In the genomic region with DNA sequence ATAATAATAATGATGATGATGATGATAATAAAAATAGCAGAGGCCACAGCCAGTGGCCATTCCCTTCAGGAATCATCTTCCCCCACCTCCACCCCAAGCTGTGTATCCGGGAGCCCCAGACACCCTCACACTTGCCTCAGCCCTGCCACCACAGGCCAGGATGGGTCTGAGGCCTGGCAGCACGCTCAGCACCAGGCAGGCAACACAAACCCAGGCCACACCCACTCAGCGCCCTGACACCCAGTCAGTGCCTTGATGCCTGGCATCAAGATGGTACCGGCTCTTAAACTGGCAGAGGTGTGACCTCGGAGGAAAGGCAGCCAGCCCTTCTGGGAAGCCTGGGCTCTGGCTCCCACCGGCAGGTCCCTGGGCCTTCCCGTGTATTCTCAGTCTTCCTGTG, we compare ENCODE assay signal across 17 mouse cellular contexts.
DNase-seq lines count a peak whose midpoint lies in the region; ATAC-seq lines count a peak whose summit lies in the region.
"Had no signal": no experiment of that assay in that cellular context is flagged by ENCODE, and none has a peak within 500 bp of the region (broad histone marks: within the 10 kb centered on the region; RNA-seq: fewer than 3 reads in every experiment).

No protein-coding gene starts in this region.

- 77% methylated on average over 7 of the region's 7 CpGs for WGBS in hindbrain, embryonic 10.5 days
- WGBS in hindbrain, embryonic 11.5 days: 74% methylated on average over 7 of the region's 7 CpGs
- 75% methylated on average over 7 of the region's 7 CpGs for WGBS in neural tube, embryonic 13.5 days
- 67% methylated on average over 7 of the region's 7 CpGs for WGBS in hindbrain, embryonic 15.5 days
- WGBS in stomach, embryonic 16.5 days: 67% methylated on average over 7 of the region's 7 CpGs

- no peak overlapping the region for H3K4me3 ChIP-seq in hindbrain, embryonic 10.5 days
- H3K4me3 ChIP-seq in hindbrain, embryonic 11.5 days (ENCODE audit: low read depth, low read length): no peak overlapping the region
- no peak overlapping the region for H3K4me3 ChIP-seq in neural tube, embryonic 13.5 days
- H3K4me3 ChIP-seq in hindbrain, embryonic 15.5 days: no peak overlapping the region
- no peak overlapping the region for H3K4me3 ChIP-seq in stomach, embryonic 16.5 days (replicated peaks; ENCODE audit: low read length)
- H3K4me3 ChIP-seq: heart, adult 2 months; midbrain, embryonic 13.5 days had no signal

- H3K36me3 ChIP-seq in hindbrain, embryonic 10.5 days: no peaks in the 10 kb centered on the region
- no peaks in the 10 kb centered on the region for H3K36me3 ChIP-seq in hindbrain, embryonic 11.5 days (ENCODE audit: control insufficient read depth, insufficient read depth, low read length)
- H3K36me3 ChIP-seq in neural tube, embryonic 13.5 days: no peaks in the 10 kb centered on the region
- no peaks in the 10 kb centered on the region for H3K36me3 ChIP-seq in hindbrain, embryonic 15.5 days
- no peaks in the 10 kb centered on the region for H3K36me3 ChIP-seq in stomach, embryonic 16.5 days (ENCODE audit: control insufficient read depth, insufficient read depth, low read length)
- H3K36me3 ChIP-seq: midbrain, embryonic 13.5 days had no signal

- no peaks in the 10 kb centered on the region for H3K27me3 ChIP-seq in hindbrain, embryonic 10.5 days (ENCODE audit: insufficient read depth, poor library complexity, severe bottlenecking)
- H3K27me3 ChIP-seq in hindbrain, embryonic 11.5 days (ENCODE audit: control insufficient read depth, insufficient read depth, low read length): no peaks in the 10 kb centered on the region
- H3K27me3 ChIP-seq in neural tube, embryonic 13.5 days: no peaks in the 10 kb centered on the region
- H3K27me3 ChIP-seq in hindbrain, embryonic 15.5 days: no peaks in the 10 kb centered on the region
- no peaks in the 10 kb centered on the region for H3K27me3 ChIP-seq in stomach, embryonic 16.5 days (ENCODE audit: control insufficient read depth, insufficient read depth, low read length)
- H3K27me3 ChIP-seq: midbrain, embryonic 13.5 days had no signal

- no peaks in the 10 kb centered on the region for H3K9me3 ChIP-seq in hindbrain, embryonic 10.5 days
- H3K9me3 ChIP-seq in hindbrain, embryonic 11.5 days (ENCODE audit: control insufficient read depth, low read length): no peaks in the 10 kb centered on the region
- no peaks in the 10 kb centered on the region for H3K9me3 ChIP-seq in neural tube, embryonic 13.5 days
- H3K9me3 ChIP-seq in hindbrain, embryonic 15.5 days: no peaks in the 10 kb centered on the region
- no peaks in the 10 kb centered on the region for H3K9me3 ChIP-seq in stomach, embryonic 16.5 days (replicated peaks; ENCODE audit: control insufficient read depth, low read length)
- H3K9me3 ChIP-seq: midbrain, embryonic 13.5 days had no signal

- no peak for DNase-seq in hindbrain, embryonic 10.5 days (ENCODE audit: low spot score)
- DNase-seq in hindbrain, embryonic 11.5 days (ENCODE audit: low spot score): no peak
- DNase-seq in neural tube, embryonic 10.5 days (ENCODE audit: extremely low spot score, low spot score): no peak
- no peak for DNase-seq in cerebellum, adult 9-11 months
- no peak for DNase-seq in frontal cortex, postnatal 10 days (ENCODE audit: low spot score in 2 of 2)
- DNase-seq: adrenal gland, adult 8-10 months; cerebellum, adult 2 months; heart, adult 2 months; kidney, postnatal 14 days; lung, adult 2 months; right cerebral cortex, postnatal 4 days; thymus, postnatal 14 days had no signal

- peaks cover 28% of the 10 kb centered on the region for H3K4me1 ChIP-seq in hindbrain, embryonic 10.5 days (replicated peaks)
- H3K4me1 ChIP-seq in hindbrain, embryonic 11.5 days (replicated peaks; ENCODE audit: control insufficient read depth, insufficient read depth, low read length): no peaks in the 10 kb centered on the region
- H3K4me1 ChIP-seq in neural tube, embryonic 13.5 days (replicated peaks): peaks cover 64% of the 10 kb centered on the region
- peaks cover 45% of the 10 kb centered on the region for H3K4me1 ChIP-seq in hindbrain, embryonic 15.5 days (replicated peaks)
- H3K4me1 ChIP-seq in stomach, embryonic 16.5 days (ENCODE audit: control insufficient read depth, insufficient read depth, low read length): peaks cover 6% of the 10 kb centered on the region; the same call in 1 of the 2 replicates

- H3K9ac ChIP-seq in hindbrain, embryonic 11.5 days (ENCODE audit: low read depth, low read length): no peak overlapping the region
- H3K9ac ChIP-seq in neural tube, embryonic 13.5 days: 0 out of 2 replicates have a peak overlapping the region, but pooled peaks have one; percentile 17
- H3K9ac ChIP-seq in hindbrain, embryonic 15.5 days: no peak overlapping the region
- no peak overlapping the region for H3K9ac ChIP-seq in stomach, embryonic 16.5 days (ENCODE audit: low read length)
- H3K9ac ChIP-seq: midbrain, embryonic 13.5 days had no signal

- H3K4me2 ChIP-seq in hindbrain, embryonic 11.5 days (replicated peaks; ENCODE audit: low read depth, low read length): no peak overlapping the region
- no peak overlapping the region for H3K4me2 ChIP-seq in neural tube, embryonic 13.5 days
- no peak overlapping the region for H3K4me2 ChIP-seq in hindbrain, embryonic 15.5 days
- no peak overlapping the region for H3K4me2 ChIP-seq in stomach, embryonic 16.5 days (ENCODE audit: low read depth, low read length)
- H3K4me2 ChIP-seq: midbrain, embryonic 13.5 days had no signal

- ATAC-seq in hindbrain, embryonic 11.5 days (ENCODE audit: low FRiP score): no peak
- ATAC-seq in neural tube, embryonic 13.5 days (ENCODE audit: low read depth): no peak
- ATAC-seq in hindbrain, embryonic 15.5 days (ENCODE audit: low FRiP score, low read depth): no peak
- ATAC-seq in stomach, embryonic 16.5 days (ENCODE audit: insufficient read depth, low FRiP score): 0 out of 2 replicates have a peak, but pooled peaks have one; percentile 12
- ATAC-seq: midbrain, embryonic 13.5 days had no signal

- peak overlapping the region; percentile 10; the same call in 1 of the 2 replicates for H3K27ac ChIP-seq in hindbrain, embryonic 10.5 days
- H3K27ac ChIP-seq in hindbrain, embryonic 11.5 days (ENCODE audit: low read depth, low read length): no peak overlapping the region
- 0 out of 2 replicates have a peak overlapping the region, but pooled peaks have one; percentile 38 for H3K27ac ChIP-seq in neural tube, embryonic 13.5 days (replicated peaks)
- H3K27ac ChIP-seq in hindbrain, embryonic 15.5 days (replicated peaks): peak overlapping the region; percentile 45; the same call in 1 of the 2 replicates
- H3K27ac ChIP-seq in stomach, embryonic 16.5 days (ENCODE audit: low read length): no peak overlapping the region
- H3K27ac ChIP-seq: heart, adult 2 months; macrophage; midbrain, embryonic 13.5 days had no signal

Comparison
In these comparisons a context has a peak if more than half of its experiments do, and no peak if none do; other contexts are left out.
1. H3K27ac ChIP-seq: peak in hindbrain, embryonic 10.5 days (single experiment), neural tube, embryonic 13.5 days (single experiment) and hindbrain, embryonic 15.5 days (single experiment); none in hindbrain, embryonic 11.5 days (single experiment) and stomach, embryonic 16.5 days (single experiment).